Mouse (Mus musculus): ENCODE data around the gene Bcl9l. TPM values are rescaled to one million over a fixed set of nuclear protein-coding genes. Genes with fewer than 3 reads are reported as not detected.

Gene Bcl9l
- polyA plus RNA-seq, 1 experiment = 28.1 TPM

DNA sequence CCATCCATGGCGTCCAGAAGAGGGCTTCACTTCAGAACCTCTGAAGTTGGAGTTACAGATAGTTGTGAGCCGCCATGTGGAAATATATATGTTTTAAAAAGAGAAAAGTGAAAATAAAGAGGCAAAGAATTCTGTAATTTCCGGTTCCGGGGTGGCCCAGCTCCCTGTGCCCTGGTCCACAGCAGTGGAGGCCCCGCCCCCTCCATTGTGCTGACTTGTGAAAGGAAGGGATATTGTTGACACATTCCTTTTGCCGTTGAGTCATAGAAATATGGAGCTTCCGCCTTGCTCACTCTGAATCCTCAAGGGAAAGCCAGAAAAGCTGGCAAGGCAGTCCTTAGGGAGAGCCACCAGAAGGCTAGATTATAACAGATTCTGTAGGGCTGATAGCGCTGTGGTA is 69.5 kb downstream of the Bcl9l start:
- H3K4me3 ChIP-seq (ENCODE audit: low read depth, low read length) = no peak overlapping the region
- whole genome bisulfite sequencing = 60% methylated on average over 8 of the region's 8 CpGs
- no peak overlapping the region for H3K27ac ChIP-seq (ENCODE audit: insufficient read depth, low read depth, low read length)
- no peaks in the 10 kb centered on the region for H3K27me3 ChIP-seq (ENCODE audit: control insufficient read depth, insufficient read depth, low read length)
- H3K36me3 ChIP-seq (ENCODE audit: control insufficient read depth, insufficient read depth, low read length) = no peaks in the 10 kb centered on the region
- no peak for TF ChIP-seq CTCF (IDR thresholded peaks at IDR 0.05; ENCODE audit: extremely low read depth, insufficient read length, insufficient replicate concordance, low read depth, low read length)
- TF ChIP-seq POLR2A (IDR thresholded peaks at IDR 0.05; ENCODE audit: low read depth, low read length) = no peak
- H3K4me1 ChIP-seq (ENCODE audit: control insufficient read depth, insufficient read depth, insufficient read length, low read length) = peaks cover 2% of the 10 kb centered on the region; the same call in 1 of the 2 replicates

Other genes starting within 250 kb of the Bcl9l start
- gene Cbl, start 248.8 kb upstream of the Bcl9l start, polyA plus RNA-seq (2012; rRNA removed) = 2.9 and 6.9 TPM in 2 replicates
- not detected in 2 replicates for gene Ccdc153, start 242.1 kb upstream of the Bcl9l start, polyA plus RNA-seq (2012; rRNA removed)
- 9.9 and 23.6 TPM in 2 replicates for gene Pdzd3, start 231.4 kb upstream of the Bcl9l start, polyA plus RNA-seq (2012; rRNA removed)
- 3.1 and 7.5 TPM in 2 replicates for gene Nlrx1, start 214.2 kb upstream of the Bcl9l start, polyA plus RNA-seq (2012; rRNA removed)
- gene Abcg4, start 194.2 kb upstream of the Bcl9l start, polyA plus RNA-seq (2012; rRNA removed) = 1.3 and 2.0 TPM in 2 replicates
- gene Hinfp, start 177.2 kb upstream of the Bcl9l start, polyA plus RNA-seq (2012; rRNA removed) = 20.6 and 20.8 TPM in 2 replicates
- 113 and 257 TPM in 2 replicates for gene C2cd2l, start 162.5 kb upstream of the Bcl9l start, polyA plus RNA-seq (2012; rRNA removed)
- 27.7 and 47.4 TPM in 2 replicates for gene Dpagt1, start 156.8 kb upstream of the Bcl9l start, polyA plus RNA-seq (2012; rRNA removed)
- 180 and 255 TPM in 2 replicates for gene H2afx, start 148.1 kb upstream of the Bcl9l start, polyA plus RNA-seq (2012; rRNA removed)
- gene Hmbs, start 138.6 kb upstream of the Bcl9l start, polyA plus RNA-seq (2012; rRNA removed) = 37.0 and 44.0 TPM in 2 replicates
- gene Vps11, start 121.2 kb upstream of the Bcl9l start, polyA plus RNA-seq (2012; rRNA removed) = 12.4 and 22.3 TPM in 2 replicates
- gene Hyou1, start 103.3 kb upstream of the Bcl9l start, polyA plus RNA-seq (2012; rRNA removed) = 34.3 and 38.3 TPM in 2 replicates
- gene Slc37a4, start 86.0 kb upstream of the Bcl9l start, polyA plus RNA-seq (2012; rRNA removed) = 27.1 and 54.9 TPM in 2 replicates
- 40.0 and 48.3 TPM in 2 replicates for gene Rps25, start 75.7 kb upstream of the Bcl9l start, polyA plus RNA-seq (2012; rRNA removed)
- 20.0 and 36.5 TPM in 2 replicates for gene Trappc4, start 75.2 kb upstream of the Bcl9l start, polyA plus RNA-seq (2012; rRNA removed)
- gene Ccdc84, start 64.3 kb upstream of the Bcl9l start, polyA plus RNA-seq (2012; rRNA removed) = 17.8 and 21.3 TPM in 2 replicates
- not detected in 2 replicates for gene Foxr1, start 41.7 kb upstream of the Bcl9l start, polyA plus RNA-seq (2012; rRNA removed)
- 1.4 TPM in 2 replicates for gene Upk2, start 27.8 kb upstream of the Bcl9l start, polyA plus RNA-seq (2012; rRNA removed)
- 2.0 and 5.7 TPM in 2 replicates for gene Cxcr5, start 79.1 kb downstream of the Bcl9l start, polyA plus RNA-seq (2012; rRNA removed)
- gene Ddx6, start 122.1 kb downstream of the Bcl9l start, polyA plus RNA-seq (2012; rRNA removed) = 5.1 and 9.6 TPM in 2 replicates
- gene Treh, start 190.4 kb downstream of the Bcl9l start, polyA plus RNA-seq (2012; rRNA removed) = 131 and 183 TPM in 2 replicates

All from small intestine, adult 2 months (tissue).